ENCODE assay signal across 9 mouse cellular contexts in genomic region chr12:28974571-28975041, GRCm38 (mm10).
DNase-seq lines count a peak whose midpoint lies in the region; ATAC-seq and TF ChIP-seq lines count a peak whose summit lies in the region.
"Had no signal": no experiment of that assay in that cellular context is flagged by ENCODE, and none has a peak within 500 bp of the region (broad histone marks: within the 10 kb centered on the region; RNA-seq: fewer than 3 reads in every experiment).

No protein-coding gene starts in this region.

- H3K27me3 ChIP-seq in heart, adult 2 months (ENCODE audit: control insufficient read depth, insufficient read depth, low read length): no peaks in the 10 kb centered on the region
- H3K27me3 ChIP-seq in heart, embryonic 12.5 days (replicated peaks): no peaks in the 10 kb centered on the region
- H3K27me3 ChIP-seq in forebrain, embryonic 12.5 days: peaks cover 8% of the 10 kb centered on the region
- H3K27me3 ChIP-seq in neural tube, embryonic 15.5 days (replicated peaks): no peaks in the 10 kb centered on the region

- TF ChIP-seq CTCF in heart, adult 2 months (IDR thresholded peaks at IDR 0.05): peak; percentile 43

- no peak for DNase-seq in heart, adult 2 months
- peak; percentile 20 for DNase-seq in ES-E14 (ENCODE audit: low read depth, low spot score)
- peak; percentile 66 to 69 for DNase-seq in layer of hippocampus, postnatal 10 days (ENCODE audit: low spot score in 2 of 2)
- DNase-seq in spleen, postnatal 4 days (ENCODE audit: low spot score in 2 of 2): no peak
- no peak for DNase-seq in ovary, adult 18-20 months (ENCODE audit: low spot score)

- no peak overlapping the region for H3K4me2 ChIP-seq in heart, embryonic 12.5 days
- no peak overlapping the region for H3K4me2 ChIP-seq in forebrain, embryonic 12.5 days
- H3K4me2 ChIP-seq in neural tube, embryonic 15.5 days: no peak overlapping the region

- H3K79me2 ChIP-seq in heart, adult 2 months (replicated peaks; ENCODE audit: control insufficient read depth, insufficient read depth, low read length): no peaks in the 10 kb centered on the region

- 80% methylated on average over 6 of the region's 6 CpGs for WGBS in heart, adult 2 months
- 76% methylated on average over 6 of the region's 6 CpGs for WGBS in heart, embryonic 12.5 days
- 23% methylated on average over 6 of the region's 6 CpGs for WGBS in forebrain, embryonic 12.5 days
- 11% methylated on average over 6 of the region's 6 CpGs for WGBS in neural tube, embryonic 15.5 days

- H3K9me3 ChIP-seq in heart, embryonic 12.5 days (replicated peaks): peaks cover 5% of the 10 kb centered on the region; the same call in 1 of the 2 replicates
- no peaks in the 10 kb centered on the region for H3K9me3 ChIP-seq in ES-E14 (ENCODE audit: control insufficient read depth, insufficient read depth, low read depth, low read length)
- H3K9me3 ChIP-seq in forebrain, embryonic 12.5 days: peaks cover 5% of the 10 kb centered on the region
- no peaks in the 10 kb centered on the region for H3K9me3 ChIP-seq in neural tube, embryonic 15.5 days (replicated peaks)

- H3K4me3 ChIP-seq in heart, adult 2 months: no peak overlapping the region
- no peak overlapping the region for H3K4me3 ChIP-seq in heart, embryonic 12.5 days
- no peak overlapping the region for H3K4me3 ChIP-seq in ES-E14 (ENCODE audit: insufficient read depth in 1 of 2, low read depth in 1 of 2, low read length in 2 of 2, poor library complexity in 1 of 2, severe bottlenecking in 1 of 2)
- no peak overlapping the region for H3K4me3 ChIP-seq in forebrain, embryonic 12.5 days (replicated peaks)
- no peak overlapping the region for H3K4me3 ChIP-seq in neural tube, embryonic 15.5 days (replicated peaks)

- TF ChIP-seq EP300 in heart, adult 2 months (IDR thresholded peaks at IDR 0.05; ENCODE audit: insufficient read depth, low read depth, low read length): no peak

- in situ Hi-C loops in ES-E14 (cut with MboI; ENCODE audit: low sequenced_read_pairs in 2 of 2, unreplicated experiment in 2 of 2): no loop called here

- H3K27ac ChIP-seq in heart, adult 2 months: no peak overlapping the region
- H3K27ac ChIP-seq in heart, embryonic 12.5 days (ENCODE audit: poor library complexity, severe bottlenecking): no peak overlapping the region
- no peak overlapping the region for H3K27ac ChIP-seq in ES-E14 (ENCODE audit: insufficient read depth, low read depth, low read length, poor library complexity, severe bottlenecking)
- H3K27ac ChIP-seq in forebrain, embryonic 12.5 days: no peak overlapping the region; the same call in 1 of the 2 replicates
- peak overlapping the region; percentile 81 for H3K27ac ChIP-seq in neural tube, embryonic 15.5 days (replicated peaks)

- intact Hi-C loops in heart, adult 2 months (cut with DNase I): no loop called here

- ATAC-seq in heart, embryonic 12.5 days (ENCODE audit: insufficient number of reproducible peaks, low FRiP score): no peak
- ATAC-seq in forebrain, embryonic 12.5 days (ENCODE audit: low FRiP score): peak; percentile 77
- peak; percentile 85 for ATAC-seq in neural tube, embryonic 15.5 days (ENCODE audit: low FRiP score)

- no peak overlapping the region for H3K9ac ChIP-seq in heart, adult 2 months (ENCODE audit: low read depth, low read length)
- H3K9ac ChIP-seq in heart, embryonic 12.5 days: no peak overlapping the region
- H3K9ac ChIP-seq in ES-E14 (ENCODE audit: insufficient read depth, low read depth, low read length, poor library complexity, severe bottlenecking): no peak overlapping the region
- no peak overlapping the region for H3K9ac ChIP-seq in forebrain, embryonic 12.5 days
- H3K9ac ChIP-seq in neural tube, embryonic 15.5 days (replicated peaks): no peak overlapping the region

- no peak for TF ChIP-seq POLR2A in heart, adult 2 months (IDR thresholded peaks at IDR 0.05; ENCODE audit: insufficient read depth, low read depth, low read length)

- no peaks in the 10 kb centered on the region for H3K36me3 ChIP-seq in heart, adult 2 months (ENCODE audit: control insufficient read depth, insufficient read depth, low read length)
- no peaks in the 10 kb centered on the region for H3K36me3 ChIP-seq in heart, embryonic 12.5 days
- H3K36me3 ChIP-seq in ES-E14 (ENCODE audit: control insufficient read depth, insufficient read depth, low read length, poor library complexity, severe bottlenecking): no peaks in the 10 kb centered on the region
- no peaks in the 10 kb centered on the region for H3K36me3 ChIP-seq in forebrain, embryonic 12.5 days (replicated peaks)
- no peaks in the 10 kb centered on the region for H3K36me3 ChIP-seq in neural tube, embryonic 15.5 days
- H3K36me3 ChIP-seq: G1E had no signal

- no peaks in the 10 kb centered on the region for H3K4me1 ChIP-seq in heart, adult 2 months (ENCODE audit: control insufficient read depth, insufficient read depth, low read length)
- no peaks in the 10 kb centered on the region for H3K4me1 ChIP-seq in heart, embryonic 12.5 days (replicated peaks)
- no peaks in the 10 kb centered on the region for H3K4me1 ChIP-seq in ES-E14 (ENCODE audit: control insufficient read depth in 2 of 2, insufficient read depth in 2 of 2, low read length in 2 of 2, poor library complexity in 1 of 2)
- H3K4me1 ChIP-seq in forebrain, embryonic 12.5 days: peaks cover 13% of the 10 kb centered on the region; the same call in 1 of the 2 replicates
- peaks cover 21% of the 10 kb centered on the region for H3K4me1 ChIP-seq in neural tube, embryonic 15.5 days

TF ChIP-seq in ES-E14, 5 proteins besides CTCF, POLR2A, EP300 and RAD21:
- no peak for TF ChIP-seq ZC3H11A (IDR thresholded peaks at IDR 0.05; ENCODE audit: borderline replicate concordance, low read depth, low read length)
- TF ChIP-seq HCFC1 (IDR thresholded peaks at IDR 0.05; ENCODE audit: borderline replicate concordance, insufficient read depth, low read length): no peak
- TF ChIP-seq ZNF384 (IDR thresholded peaks at IDR 0.05; ENCODE audit: low read depth, low read length): no peak
- no peak for TF ChIP-seq MAFK (IDR thresholded peaks at IDR 0.05; ENCODE audit: insufficient read depth, low read depth, low read length)
- TF ChIP-seq CHD2 (IDR thresholded peaks at IDR 0.05; ENCODE audit: low read depth, low read length): no peak

Comparison
In these comparisons a context has a peak if more than half of its experiments do, and no peak if none do; other contexts are left out.
1. DNase-seq: peak in ES-E14 (single experiment) and layer of hippocampus, postnatal 10 days (2 of 2); none in heart, adult 2 months (0 of 2), spleen, postnatal 4 days (0 of 2) and ovary, adult 18-20 months (single experiment).